Mouse (Mus musculus): ENCODE results near the gene Mtrr.

- no peak for TF ChIP-seq CTCF (IDR thresholded peaks at IDR 0.05; ENCODE audit: low read depth)
- TF ChIP-seq EP300 (optimal IDR thresholded peaks at IDR 0.05), result no peak
Observed at GRCm38 (mm10) chr13:68568548-68568947, 13.4 kb downstream of the Mtrr start.

Data from stomach, postnatal 0 days (tissue).